Mouse (Mus musculus) midbrain, postnatal 0 days (tissue): ENCODE measurements at regions not wholly inside any gene's neighbourhood (a gene's known extent, or its start where the extent isn't known, plus 50 kb on each side); places are given as distances from the start of the nearest gene placed in this dataset.

Experiments used
- ATAC-seq: fragments of 200-750 bp; cut with Nextera tagmentation; 2 replicates; pipeline ENCODE4 v1.8.0; 2017; ENCODE audit warnings: moderate number of reproducible peaks, mild to moderate bottlenecking, moderate TSS enrichment, moderate library complexity; ENCODE audit not compliant: low FRiP score
- DNase-seq: peaks from one replicate; pipeline ENCODE4 v3.0.0-alpha.2; 2015; ENCODE audit warnings: low spot score
- H3K27ac ChIP-seq: fragments of 300-500 bp; sonication (generic); 2 replicates; pipeline ENCODE4 v1.5.1; 2014; ENCODE audit warnings: low read depth, mild to moderate bottlenecking, low read length, mixed read lengths
- H3K27me3 ChIP-seq: fragments of 300-500 bp; sonication (generic); 2 replicates; pipeline ENCODE4 v1.6.1; 2014; ENCODE audit warnings: low read length, control low read depth, mixed read lengths; ENCODE audit not compliant: insufficient read depth
- H3K36me3 ChIP-seq: fragments of 300-500 bp; sonication (generic); 2 replicates; pipeline ENCODE4 v1.6.1; 2014; ENCODE audit warnings: low read length, control low read depth, mixed read lengths; ENCODE audit not compliant: insufficient read depth
- H3K4me1 ChIP-seq: fragments of 300-500 bp; sonication (generic); 2 replicates; pipeline ENCODE4 v1.6.1; 2014; ENCODE audit warnings: mild to moderate bottlenecking, control low read depth, antibody characterized with exemption, low read length, mixed read lengths; ENCODE audit not compliant: insufficient read depth
- H3K4me2 ChIP-seq: fragments of 300-500 bp; sonication (generic); 2 replicates; pipeline ENCODE4 v1.6.1; 2014; ENCODE audit warnings: low read depth, mild to moderate bottlenecking, low read length, mixed read lengths; ENCODE audit not compliant: poor library complexity, severe bottlenecking
- H3K4me3 ChIP-seq: fragments of 300-500 bp; sonication (generic); 2 replicates; pipeline ENCODE4 v1.5.1; 2014; ENCODE audit warnings: low read depth, mild to moderate bottlenecking, low read length, moderate library complexity
- H3K9ac ChIP-seq: fragments of 300-500 bp; sonication (generic); replicated peaks from 2 replicates; pipeline ENCODE4 v1.6.1; 2014; ENCODE audit warnings: mild to moderate bottlenecking, low read length, moderate library complexity, mixed read lengths; ENCODE audit not compliant: poor library complexity, severe bottlenecking
- H3K9me3 ChIP-seq: fragments of 300-500 bp; sonication (generic); 2 replicates; pipeline ENCODE4 v1.6.1; 2016; ENCODE audit warnings: low read length, control low read depth
- CTCF ChIP-seq: IDR thresholded peaks from 2 replicates; pipeline ENCODE4 v1.5.1; 2016; ENCODE audit warnings: antibody characterized with exemption, mild to moderate bottlenecking
- WGBS: fragments of 180-500 bp; shearing (Covaris S2); extraction: QIAGEN DNeasy Blood & Tissue Kit; methylation state at CpG from one replicate; pipeline ENCODE4 v1.1.7; 2014; 5-methylcytosine and 5-hydroxymethylcytosine counted together

DNA sequence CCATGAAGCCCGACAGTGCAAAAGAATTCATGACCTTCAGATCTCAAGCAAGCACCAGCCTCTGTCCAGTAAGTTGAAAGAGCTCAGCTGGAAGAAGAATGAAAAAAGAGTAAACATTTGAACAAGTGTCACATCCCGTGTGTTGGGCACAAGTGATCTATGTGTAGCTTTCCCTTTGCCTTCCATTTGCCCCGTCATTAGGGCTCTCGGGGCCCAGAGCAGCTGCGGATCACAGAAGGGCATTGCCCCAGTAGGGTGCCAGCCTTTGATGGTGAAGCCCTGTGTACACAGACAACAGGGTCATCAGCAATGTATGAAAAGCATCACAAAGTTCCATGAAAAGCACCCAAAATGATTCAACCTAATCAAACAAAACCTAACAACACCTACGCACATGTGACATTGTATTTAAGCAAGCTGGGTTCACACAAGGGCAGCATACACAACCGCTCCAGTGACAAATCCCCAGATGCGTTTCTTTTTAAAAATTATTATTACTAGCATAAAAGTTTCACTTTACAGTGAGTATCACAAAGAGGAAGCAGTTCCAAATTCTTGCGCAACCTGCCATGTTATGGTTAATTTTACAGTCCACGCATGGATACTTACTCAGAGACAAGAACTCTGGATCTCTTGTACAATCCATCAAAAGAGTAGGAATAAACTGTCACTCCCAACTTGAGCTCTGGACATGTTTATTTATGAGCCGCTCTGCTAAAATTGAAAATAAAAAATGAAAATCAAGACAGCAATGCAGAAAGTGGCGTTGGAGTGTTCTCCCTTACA, 224.0 kb upstream of the Epha7 start:
- H3K4me3 ChIP-seq, result no peak overlapping the region
- H3K4me1 ChIP-seq, result no peaks in the 10 kb centered on the region
- DNase-seq (no peak), ATAC-seq (no peak)
- H3K27ac ChIP-seq, result no peak overlapping the region
- no peaks in the 10 kb centered on the region for H3K9me3 ChIP-seq
- H3K4me2 ChIP-seq, result no peak overlapping the region
- no peak for TF ChIP-seq CTCF
- no peak overlapping the region for H3K9ac ChIP-seq
- H3K27me3 ChIP-seq, result no peaks in the 10 kb centered on the region
- no peaks in the 10 kb centered on the region for H3K36me3 ChIP-seq
- WGBS, result 73% methylated on average over 12 of the region's 12 CpGs
